Mouse (Mus musculus): ENCODE measurements around the gene CK137956. TPM values are rescaled to one million over a fixed set of nuclear protein-coding genes. Genes with fewer than 3 reads are reported as not detected.

The CK137956 gene
- not detected for polyA plus RNA-seq (2021)

GRCm38 (mm10) chr4:127970901-127971868 is at the start of gene CK137956:
CK137956 (minus strand) TSS chr4:127970951.
- ATAC-seq (no peak), DNase-seq (ENCODE audit: low read depth, low spot score) (no peak)
- in situ Hi-C loops (cut with MboI; ENCODE audit: low pct_unique_long_range_greater_than_20kb), result no loop called here
- ChIA-PET POLR2A (no interaction called here), CTCF (no interaction called here)
- no peaks in the 10 kb centered on the region for H3K27me3 ChIP-seq
- TF ChIP-seq CTCF (IDR thresholded peaks at IDR 0.05), result no peak

- TF ChIP-seq CTCF (IDR thresholded peaks at IDR 0.05), result no peak
- ChIA-PET POLR2A (no interaction called here), CTCF (no interaction called here)
- in situ Hi-C loops (cut with MboI; ENCODE audit: low pct_unique_long_range_greater_than_20kb), result no loop called here
- no peaks in the 10 kb centered on the region for H3K27me3 ChIP-seq
- DNase-seq (ENCODE audit: low read depth, low spot score) (no peak), ATAC-seq (no peak)
These were observed 48.7 kb upstream of the CK137956 start for GRCm38 (mm10) chr4:128019465-128019864.

- ATAC-seq (no peak), DNase-seq (ENCODE audit: low read depth, low spot score) (no peak)
- no peak for TF ChIP-seq CTCF (IDR thresholded peaks at IDR 0.05)
- ChIA-PET CTCF (no interaction called here), POLR2A (no interaction called here)
- in situ Hi-C loops (cut with MboI; ENCODE audit: low pct_unique_long_range_greater_than_20kb), result no loop called here
- no peaks in the 10 kb centered on the region for H3K27me3 ChIP-seq
These were observed 34.2 kb upstream of the CK137956 start for GRCm38 (mm10) chr4:128004797-128005452.

GRCm38 (mm10) chr4:128002638-128003101 is 31.9 kb upstream of the CK137956 start:
- DNase-seq (ENCODE audit: low read depth, low spot score) (no peak), ATAC-seq (no peak)
- in situ Hi-C loops (cut with MboI; ENCODE audit: low pct_unique_long_range_greater_than_20kb), result no loop called here
- ChIA-PET CTCF (no interaction called here), POLR2A (no interaction called here)
- H3K27me3 ChIP-seq, result no peaks in the 10 kb centered on the region
- no peak for TF ChIP-seq CTCF (IDR thresholded peaks at IDR 0.05)

- H3K27me3 ChIP-seq, result no peaks in the 10 kb centered on the region
- DNase-seq (ENCODE audit: low read depth, low spot score) (no peak), ATAC-seq (no peak)
- ChIA-PET POLR2A (no interaction called here), CTCF (no interaction called here)
- TF ChIP-seq CTCF (IDR thresholded peaks at IDR 0.05), result no peak
- in situ Hi-C loops (cut with MboI; ENCODE audit: low pct_unique_long_range_greater_than_20kb), result no loop called here
These were observed 28.5 kb upstream of the CK137956 start for GRCm38 (mm10) chr4:127999281-127999680.

GRCm38 (mm10) chr4:127989347-127989995 is 18.7 kb upstream of the CK137956 start:
- no peaks in the 10 kb centered on the region for H3K27me3 ChIP-seq
- in situ Hi-C loops (cut with MboI; ENCODE audit: low pct_unique_long_range_greater_than_20kb), result no loop called here
- no peak for DNase-seq (ENCODE audit: low read depth, low spot score)
- no peak for ATAC-seq
- no peak for TF ChIP-seq CTCF (IDR thresholded peaks at IDR 0.05)
- CTCF ChIA-PET, result no interaction called here
- POLR2A ChIA-PET, result no interaction called here

GRCm38 (mm10) chr4:127988526-127989180 is 17.9 kb upstream of the CK137956 start:
- no peak for ATAC-seq
- TF ChIP-seq CTCF (IDR thresholded peaks at IDR 0.05), result no peak
- no peaks in the 10 kb centered on the region for H3K27me3 ChIP-seq
- in situ Hi-C loops (cut with MboI; ENCODE audit: low pct_unique_long_range_greater_than_20kb), result no loop called here
- DNase-seq (ENCODE audit: low read depth, low spot score), result no peak
- ChIA-PET POLR2A (no interaction called here), CTCF (no interaction called here)

- ATAC-seq (no peak), DNase-seq (ENCODE audit: low read depth, low spot score) (no peak)
- in situ Hi-C loops (cut with MboI; ENCODE audit: low pct_unique_long_range_greater_than_20kb), result no loop called here
- no peak for TF ChIP-seq CTCF (IDR thresholded peaks at IDR 0.05)
- CTCF ChIA-PET, result no interaction called here
- POLR2A ChIA-PET, result interaction anchor here (0.6 kb wide), 1 partner anchor 13 kb away, joined by 3 read pairs; no protein-coding TSS in a partner anchor
- H3K27me3 ChIP-seq, result no peaks in the 10 kb centered on the region
These were observed 17.2 kb upstream of the CK137956 start, which contains the start of gene Csmd2 for GRCm38 (mm10) chr4:127987784-127988455. Csmd2 (plus strand) TSS chr4:127987857.

- no peaks in the 10 kb centered on the region for H3K27me3 ChIP-seq
- TF ChIP-seq CTCF (IDR thresholded peaks at IDR 0.05), result no peak
- in situ Hi-C loops (cut with MboI; ENCODE audit: low pct_unique_long_range_greater_than_20kb), result no loop called here
- DNase-seq (ENCODE audit: low read depth, low spot score) (no peak), ATAC-seq (no peak)
- CTCF ChIA-PET, result no interaction called here
- POLR2A ChIA-PET, result no interaction called here
These were observed 16.5 kb upstream of the CK137956 start for GRCm38 (mm10) chr4:127987270-127987669.

- DNase-seq (ENCODE audit: low read depth, low spot score), result no peak
- H3K27me3 ChIP-seq, result no peaks in the 10 kb centered on the region
- ChIA-PET CTCF (no interaction called here), POLR2A (no interaction called here)
- no peak for TF ChIP-seq CTCF (IDR thresholded peaks at IDR 0.05)
- in situ Hi-C loops (cut with MboI; ENCODE audit: low pct_unique_long_range_greater_than_20kb), result no loop called here
- no peak for ATAC-seq
These were observed 15.8 kb upstream of the CK137956 start for GRCm38 (mm10) chr4:127986491-127987075.
